Mouse (Mus musculus): ENCODE measurements around the gene Rtn4r. TPM values are rescaled to one million over a fixed set of nuclear protein-coding genes. Genes with fewer than 3 reads are reported as not detected.

Rtn4r gene
- total RNA-seq, 2 experiments from 2014 or later = 63.1 to 63.3 TPM

DNA sequence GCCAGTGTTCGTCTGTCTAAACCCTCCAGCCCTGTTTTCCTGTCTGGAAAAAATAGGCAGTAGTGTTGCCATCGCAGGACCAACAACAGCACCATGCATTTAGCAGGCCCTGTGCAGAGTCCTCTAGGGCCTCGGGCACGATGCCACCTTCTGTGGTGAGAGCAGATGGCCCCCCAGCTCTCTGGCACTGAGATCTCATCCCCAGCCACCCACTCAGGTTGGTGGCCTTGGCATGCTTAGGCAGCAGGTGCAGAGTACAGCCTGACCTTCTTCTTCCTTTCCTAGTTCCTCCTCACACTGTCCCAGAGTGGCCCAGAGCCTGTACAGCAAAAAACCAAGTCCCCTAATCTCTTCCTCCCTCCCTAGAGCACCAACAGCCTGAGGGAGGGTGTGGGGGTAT is 3.4 kb upstream of the Rtn4r start:
- DNase-seq = peak; percentile 90
- intact Hi-C loops (cut with DNase I) = no loop called here

GRCm38 (mm10) chr16:18124626-18125025 is 2.8 kb upstream of the Rtn4r start:
- intact Hi-C loops (cut with DNase I) = loop anchor here (5.0 kb wide), 2 partner anchors 48 to 88 kb away; no protein-coding TSS in a partner anchor
- peak; percentile 76 for DNase-seq

- no peak for DNase-seq
- intact Hi-C loops (cut with DNase I) = loop anchor here (5.0 kb wide), 2 partner anchors 47 to 87 kb away; no protein-coding TSS in a partner anchor
Observed at GRCm38 (mm10) chr16:18125131-18125530, 2.3 kb upstream of the Rtn4r start.

GRCm38 (mm10) chr16:18126211-18126610 is 1.2 kb upstream of the Rtn4r start:
- intact Hi-C loops (cut with DNase I) = loop anchor here (5.0 kb wide), 2 partner anchors 46 to 86 kb away; no protein-coding TSS in a partner anchor
- DNase-seq = no peak

- intact Hi-C loops (cut with DNase I) = loop anchor here (5.0 kb wide), 2 partner anchors 44 to 84 kb away; no protein-coding TSS in a partner anchor
- DNase-seq = no peak
Observed at GRCm38 (mm10) chr16:18127871-18128563, 575 bp downstream of the Rtn4r start.

- no peak for DNase-seq
- intact Hi-C loops (cut with DNase I) = loop anchor here (5.0 kb wide), 2 partner anchors 44 to 84 kb away; no protein-coding TSS in a partner anchor
Observed at GRCm38 (mm10) chr16:18128564-18128935, 1.1 kb downstream of the Rtn4r start.

DNA sequence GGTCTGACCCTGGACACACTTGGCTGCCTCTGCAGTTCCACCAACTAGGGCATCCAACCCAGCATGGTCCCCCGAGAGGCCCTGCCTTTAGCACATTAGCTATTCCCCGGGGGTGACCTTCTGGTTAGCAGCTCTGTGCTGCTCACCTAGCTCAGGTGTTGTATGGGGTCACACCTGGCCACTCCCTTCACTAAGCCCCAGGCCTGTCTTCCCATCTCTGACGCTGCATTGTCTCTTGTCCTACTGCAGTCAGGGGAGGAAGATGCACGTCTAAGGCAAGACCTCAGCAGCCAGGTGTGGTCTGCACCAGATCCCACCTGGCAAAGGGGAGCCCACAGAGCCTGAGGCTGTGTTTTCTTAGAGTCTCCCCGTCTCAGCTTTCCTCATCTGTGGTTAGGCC is 2.0 kb downstream of the Rtn4r start:
- intact Hi-C loops (cut with DNase I) = loop anchor here (5.0 kb wide), 2 partner anchors 43 to 83 kb away; no protein-coding TSS in a partner anchor
- no peak for DNase-seq

- intact Hi-C loops (cut with DNase I) = no loop called here
- DNase-seq = no peak
Observed at GRCm38 (mm10) chr16:18130288-18130687, 2.8 kb downstream of the Rtn4r start.

DNA sequence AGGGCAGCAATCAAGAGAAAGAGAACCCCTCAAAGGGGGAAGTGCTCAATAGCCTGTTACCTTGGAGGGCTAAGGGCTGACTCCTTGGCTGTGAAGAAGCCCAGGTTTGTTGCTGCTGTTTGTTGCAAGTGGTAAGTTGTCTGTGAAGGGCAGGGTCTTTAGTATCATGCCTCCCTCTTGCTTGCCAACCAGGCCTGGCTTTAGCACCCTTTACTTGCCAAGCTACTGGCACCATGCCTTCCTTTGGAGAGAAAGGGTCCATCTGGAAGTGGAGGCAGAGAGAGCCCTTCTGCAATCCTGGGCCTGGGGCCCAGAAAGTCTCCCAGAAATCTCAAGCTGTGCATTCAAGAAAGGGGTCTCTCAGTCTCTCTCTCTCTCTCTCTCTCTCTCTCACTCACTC is 3.3 kb downstream of the Rtn4r start:
- DNase-seq = peak; percentile 93
- intact Hi-C loops (cut with DNase I) = no loop called here

- intact Hi-C loops (cut with DNase I) = no loop called here
- no peak for DNase-seq
Observed at GRCm38 (mm10) chr16:18131245-18131939, 4.0 kb downstream of the Rtn4r start.

GRCm38 (mm10) chr16:18132026-18132425 is 4.6 kb downstream of the Rtn4r start:
- intact Hi-C loops (cut with DNase I) = no loop called here
- no peak for DNase-seq

GRCm38 (mm10) chr16:18132575-18132974 is 5.1 kb downstream of the Rtn4r start:
- no peak for DNase-seq
- intact Hi-C loops (cut with DNase I) = no loop called here

DNA sequence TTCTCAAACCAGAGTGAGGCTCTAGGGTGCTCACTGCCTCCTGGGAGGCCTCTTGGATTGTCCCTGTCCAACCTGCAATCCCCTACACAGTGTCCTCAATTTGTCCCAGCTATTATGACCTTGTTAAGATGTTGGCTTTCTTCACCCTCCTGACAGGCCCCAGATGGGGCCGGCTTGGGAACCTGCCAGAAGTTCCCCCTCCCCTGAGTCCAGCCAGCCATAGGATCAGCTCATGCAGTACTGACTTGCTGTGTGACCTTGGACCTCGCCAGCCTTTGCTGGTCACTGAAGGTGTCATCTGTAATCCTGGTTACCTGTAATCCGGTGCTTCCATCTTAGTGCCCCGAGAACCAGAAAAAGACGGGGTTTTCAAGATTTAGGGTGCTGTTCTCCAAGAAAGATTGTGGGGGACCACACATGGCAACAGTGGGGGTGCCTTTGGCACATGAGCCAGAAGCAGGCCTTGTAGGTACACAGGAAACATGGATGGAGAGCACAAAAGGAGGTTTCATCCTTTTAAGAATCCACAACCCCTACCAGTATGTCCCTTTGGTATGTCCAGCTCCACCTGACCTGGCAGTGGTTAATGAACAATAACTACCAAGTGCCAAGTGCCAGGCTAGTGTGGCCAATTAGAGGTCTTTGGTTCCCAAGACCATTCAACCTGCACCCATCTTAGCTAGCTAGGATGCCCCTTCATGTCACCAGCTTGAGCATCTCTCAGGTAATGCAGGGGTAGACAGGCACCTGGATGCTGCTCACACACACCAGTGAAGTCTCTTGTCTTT is 5.9 kb downstream of the Rtn4r start:
- peak; percentile 48 for DNase-seq
- intact Hi-C loops (cut with DNase I) = no loop called here

- DNase-seq = peak; percentile 73
- intact Hi-C loops (cut with DNase I) = no loop called here
Observed at GRCm38 (mm10) chr16:18135196-18135595, 7.8 kb downstream of the Rtn4r start.

- peak; percentile 63 for DNase-seq
- intact Hi-C loops (cut with DNase I) = no loop called here
Observed at GRCm38 (mm10) chr16:18136015-18136414, 8.6 kb downstream of the Rtn4r start.

GRCm38 (mm10) chr16:18144201-18144600 is 16.8 kb downstream of the Rtn4r start:
- intact Hi-C loops (cut with DNase I) = no loop called here
- DNase-seq = peak; percentile 75

- DNase-seq = no peak
- intact Hi-C loops (cut with DNase I) = no loop called here
Observed at GRCm38 (mm10) chr16:18145341-18145867, 18.0 kb downstream of the Rtn4r start.

- peak; percentile 60 for DNase-seq
- intact Hi-C loops (cut with DNase I) = no loop called here
Observed at GRCm38 (mm10) chr16:18148208-18148876, 20.9 kb downstream of the Rtn4r start.

DNA sequence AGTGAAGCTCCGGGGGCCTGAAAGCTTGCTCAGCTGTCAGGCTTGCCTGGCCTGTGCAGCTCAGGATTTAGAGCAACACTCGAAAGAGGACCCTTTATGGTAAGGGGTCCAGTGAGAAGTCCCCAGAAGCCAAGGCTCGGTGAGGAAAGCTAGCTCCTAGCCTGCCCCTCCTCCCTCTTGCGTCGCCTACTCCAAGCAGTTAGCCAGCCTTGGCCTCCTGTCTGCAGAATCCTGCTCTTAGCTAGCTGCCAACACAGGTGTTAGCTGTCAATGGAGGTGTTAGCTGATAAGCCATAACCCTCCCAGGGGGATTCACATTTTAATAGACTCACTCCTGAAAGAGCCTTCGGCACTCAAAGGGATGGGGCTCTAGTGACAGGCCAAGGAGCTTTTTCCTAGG is 21.8 kb downstream of the Rtn4r start:
- no peak for DNase-seq
- intact Hi-C loops (cut with DNase I) = no loop called here

DNA sequence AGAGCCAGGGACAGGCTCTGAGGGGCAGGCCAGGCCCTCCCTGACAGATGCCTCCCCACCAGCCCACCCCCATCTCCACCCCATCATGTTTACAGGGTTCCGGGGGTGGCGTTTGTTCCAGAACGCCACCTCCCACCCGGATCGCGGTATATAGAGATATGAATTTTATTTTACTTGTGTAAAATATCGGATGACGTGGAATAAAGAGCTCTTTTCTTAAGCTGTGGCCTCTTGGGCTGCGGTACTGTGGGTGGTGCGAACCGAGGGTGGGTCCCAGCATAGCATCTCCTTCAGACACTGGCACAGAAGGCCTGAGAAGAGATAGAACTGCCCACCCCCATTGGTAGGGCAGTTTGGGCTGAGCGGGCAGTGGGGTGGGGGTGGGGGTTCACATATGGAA is 24.7 kb downstream of the Rtn4r start:
- intact Hi-C loops (cut with DNase I) = no loop called here
- no peak for DNase-seq
